Mouse (Mus musculus) intestine, embryonic 14.5 days (tissue): ENCODE results near the gene Nfkbia. TPM values are rescaled to one million over a fixed set of nuclear protein-coding genes. Genes with fewer than 3 reads are reported as not detected.
A peak's percentile ranks its signal among the peaks of the same experiment; 100 is the strongest.

Source experiments
- ATAC-seq: fragments of 200-750 bp; cut with Nextera tagmentation; replicated peaks from 2 replicates; pipeline ENCODE4 v1.8.0; 2017; ENCODE audit warnings: low read depth, moderate number of reproducible peaks, moderate TSS enrichment, moderate library complexity; ENCODE audit not compliant: low FRiP score, low TSS enrichment
- DNase-seq: peaks from one replicate; pipeline ENCODE4 v3.0.0-alpha.2; 2018; ENCODE audit warnings: low spot score
- H3K27ac ChIP-seq: fragments of 300-500 bp; sonication (generic); 2 replicates; pipeline ENCODE4 v1.5.1; 2014; ENCODE audit warnings: low read depth, mild to moderate bottlenecking, control low read depth
- H3K27me3 ChIP-seq: fragments of 300-500 bp; sonication (generic); replicated peaks from 2 replicates; pipeline ENCODE4 v1.6.1; 2014; ENCODE audit warnings: low read length, control low read depth; ENCODE audit not compliant: control insufficient read depth, insufficient read depth
- H3K36me3 ChIP-seq: fragments of 300-500 bp; sonication (generic); 2 replicates; pipeline ENCODE4 v1.6.1; 2014; ENCODE audit warnings: low read length, control low read depth; ENCODE audit not compliant: control insufficient read depth, insufficient read depth
- H3K4me1 ChIP-seq: fragments of 300-500 bp; sonication (generic); replicated peaks from 2 replicates; pipeline ENCODE4 v1.6.1; 2014; ENCODE audit warnings: low read length, control low read depth, mixed read lengths; ENCODE audit not compliant: control insufficient read depth, insufficient read depth
- H3K4me2 ChIP-seq: fragments of 300-500 bp; sonication (generic); 2 replicates; pipeline ENCODE4 v1.6.1; 2014; ENCODE audit warnings: low read length
- H3K4me3 ChIP-seq: fragments of 300-500 bp; sonication (generic); 2 replicates; pipeline ENCODE4 v1.5.1; 2014; ENCODE audit warnings: low read depth, low read length, control low read depth, mixed read lengths
- H3K9ac ChIP-seq: fragments of 300-500 bp; sonication (generic); 2 replicates; pipeline ENCODE4 v1.6.1; 2014; ENCODE audit warnings: mild to moderate bottlenecking, low read length
- H3K9me3 ChIP-seq: fragments of 300-500 bp; sonication (generic); 2 replicates; pipeline ENCODE4 v1.6.1; 2016; ENCODE audit warnings: low read length, control low read depth; ENCODE audit not compliant: control insufficient read depth
- WGBS: fragments of 180-500 bp; shearing (Covaris S2); extraction: QIAGEN DNeasy Blood & Tissue Kit; methylation state at CpG from one replicate; pipeline ENCODE4 v1.1.7; 2014; 5-methylcytosine and 5-hydroxymethylcytosine counted together
- polyA plus RNA-seq: library from polyadenylated mRNA; unstranded; fragments of >200 nt; fragmentation: Nextera tagmentation; extraction: Ambion mirVana; gene quantifications from 2 replicates; pipeline ENCODE4 v1.2.1, GENCODE M21; 2014

Gene Nfkbia
- polyA plus RNA-seq, 1 experiment from 2014 or later: 80.3 TPM

GRCm38 (mm10) chr12:55492941-55493340 is 494 bp upstream of the Nfkbia start:
- 1% methylated on average over 12 of the region's 12 CpGs for WGBS
- H3K36me3 ChIP-seq: peaks cover 32% of the 10 kb centered on the region
- no peak for ATAC-seq

GRCm38 (mm10) chr12:55491516-55492183 is 797 bp downstream of the Nfkbia start:
- peak; percentile 93 for DNase-seq
- no peaks in the 10 kb centered on the region for H3K27me3 ChIP-seq

More at GRCm38 (mm10) chr12:55492941-55493340, 494 bp upstream of the Nfkbia start:
- Histone ChIP-seq H3K9me3 (no peaks in the 10 kb centered on the region), H3K4me1 (peaks cover 22% of the 10 kb centered on the region), H3K9ac (peak overlapping the region; percentile 90), H3K4me2 (peak overlapping the region; percentile 85), H3K4me3 (peak overlapping the region; percentile 74), H3K27me3 (no peaks in the 10 kb centered on the region), H3K27ac (peak overlapping the region; percentile 97)
- DNase-seq: no peak

GRCm38 (mm10) chr12:55490722-55491449 is 1.6 kb downstream of the Nfkbia start:
- H3K4me2 ChIP-seq: peak overlapping the region; percentile 85
- peak; percentile 61 for DNase-seq
- peak overlapping the region; percentile 90 for H3K9ac ChIP-seq
- H3K4me3 ChIP-seq: peak overlapping the region; percentile 74
- peaks cover 34% of the 10 kb centered on the region for H3K36me3 ChIP-seq
- peak overlapping the region; percentile 97; the same call in 1 of the 2 replicates for H3K27ac ChIP-seq
- H3K9me3 ChIP-seq: no peaks in the 10 kb centered on the region
- 72% methylated on average over 13 of the region's 13 CpGs for WGBS
- no peak for ATAC-seq
- peaks cover 22% of the 10 kb centered on the region for H3K4me1 ChIP-seq
- H3K27me3 ChIP-seq: no peaks in the 10 kb centered on the region

More at GRCm38 (mm10) chr12:55491516-55492183, 797 bp downstream of the Nfkbia start:
- Histone ChIP-seq H3K4me1 (peaks cover 22% of the 10 kb centered on the region), H3K4me3 (peak overlapping the region; percentile 74), H3K9ac (peak overlapping the region; percentile 90), H3K36me3 (peaks cover 34% of the 10 kb centered on the region), H3K9me3 (no peaks in the 10 kb centered on the region), H3K27ac (peak overlapping the region; percentile 97), H3K4me2 (peak overlapping the region; percentile 85)
- ATAC-seq: peak; percentile 85
- WGBS: 2% methylated on average over 13 of the region's 57 CpGs

GRCm38 (mm10) chr12:55489986-55490721 is 2.3 kb downstream of the Nfkbia start:
- 66% methylated on average over 14 of the region's 14 CpGs for WGBS
- ATAC-seq: no peak
- H3K27ac ChIP-seq: no peak overlapping the region

GRCm38 (mm10) chr12:55488661-55489447 is 3.6 kb downstream of the Nfkbia start:
- Histone ChIP-seq H3K4me2 (no peak overlapping the region), H3K9me3 (no peaks in the 10 kb centered on the region), H3K9ac (no peak overlapping the region), H3K4me3 (no peak overlapping the region), H3K27ac (no peak overlapping the region), H3K27me3 (no peaks in the 10 kb centered on the region), H3K36me3 (peaks cover 34% of the 10 kb centered on the region), H3K4me1 (peaks cover 22% of the 10 kb centered on the region)
- 85% methylated on average over 13 of the region's 13 CpGs for WGBS
- no peak for DNase-seq
- ATAC-seq: no peak

More at GRCm38 (mm10) chr12:55489986-55490721, 2.3 kb downstream of the Nfkbia start:
- Histone ChIP-seq H3K9ac (no peak overlapping the region), H3K36me3 (peaks cover 34% of the 10 kb centered on the region), H3K9me3 (no peaks in the 10 kb centered on the region), H3K4me3 (0 out of 2 replicates have a peak overlapping the region, but pooled peaks have one; percentile 11), H3K4me2 (peak overlapping the region; percentile 85), H3K4me1 (peaks cover 22% of the 10 kb centered on the region), H3K27me3 (no peaks in the 10 kb centered on the region)
- DNase-seq: no peak

- ATAC-seq: no peak
- Histone ChIP-seq H3K27ac (no peak overlapping the region), H3K9ac (no peak overlapping the region)
These were observed 4.4 kb downstream of the Nfkbia start for GRCm38 (mm10) chr12:55487843-55488660.

GRCm38 (mm10) chr12:55486923-55487674 is 5.3 kb downstream of the Nfkbia start:
- no peak for DNase-seq
- WGBS: 72% methylated on average over 18 of the region's 18 CpGs
- Histone ChIP-seq H3K27me3 (no peaks in the 10 kb centered on the region), H3K4me1 (peaks cover 16% of the 10 kb centered on the region), H3K9ac (no peak overlapping the region), H3K4me2 (no peak overlapping the region), H3K4me3 (no peak overlapping the region), H3K36me3 (peaks cover 34% of the 10 kb centered on the region), H3K27ac (no peak overlapping the region), H3K9me3 (no peaks in the 10 kb centered on the region)
- no peak for ATAC-seq

More at GRCm38 (mm10) chr12:55487843-55488660, 4.4 kb downstream of the Nfkbia start:
- H3K36me3 ChIP-seq: peaks cover 34% of the 10 kb centered on the region
- no peak overlapping the region for H3K4me3 ChIP-seq
- no peak overlapping the region for H3K4me2 ChIP-seq
- WGBS: 92% methylated on average over 7 of the region's 7 CpGs
- no peaks in the 10 kb centered on the region for H3K27me3 ChIP-seq
- H3K4me1 ChIP-seq: peaks cover 16% of the 10 kb centered on the region
- no peak for DNase-seq
- no peaks in the 10 kb centered on the region for H3K9me3 ChIP-seq
